Mouse (Mus musculus) C2C12 (cell line): Measurements from ENCODE around the gene Enah. TPM values are rescaled to one million over a fixed set of nuclear protein-coding genes. Genes with fewer than 3 reads are reported as not detected.

ENCODE experiments used
- H3K27me3 ChIP-seq: one replicate; pipeline ENCODE4 v1.6.1; 2011; ENCODE audit not compliant: control insufficient read depth, insufficient read depth, insufficient read length
- H3K36me3 ChIP-seq: one replicate; pipeline ENCODE4 v1.6.1; 2011; ENCODE audit not compliant: control insufficient read depth, insufficient read depth
- H3K4me3 ChIP-seq: one replicate; pipeline ENCODE4 v1.5.1; 2011; ENCODE audit warnings: mild to moderate bottlenecking, control low read depth; ENCODE audit not compliant: poor library complexity, insufficient read depth, severe bottlenecking
- H3K79me2 ChIP-seq: one replicate; pipeline ENCODE4 v1.6.1; 2011; ENCODE audit not compliant: control insufficient read depth, insufficient read depth
- H3K79me3 ChIP-seq: one replicate; pipeline ENCODE4 v1.6.1; 2011; ENCODE audit warnings: low read depth, control low read depth
- H3ac ChIP-seq: one replicate; pipeline ENCODE3; 2011; ENCODE audit warnings: low read depth; ENCODE audit not compliant: control insufficient read depth, insufficient read length
- CEBPB ChIP-seq: IDR thresholded peaks from one replicate; pipeline ENCODE4 v1.6.1; 2011; ENCODE audit warnings: low read depth, mild to moderate bottlenecking, control low read depth, moderate library complexity
- CTCF ChIP-seq: IDR thresholded peaks from one replicate; pipeline ENCODE4 v1.5.1; 2011; ENCODE audit not compliant: control insufficient read depth, insufficient read depth, insufficient read length
- FOSL1 ChIP-seq: IDR thresholded peaks from one replicate; pipeline ENCODE4 v1.8.0; 2011; ENCODE audit warnings: mild to moderate bottlenecking, low read length; ENCODE audit not compliant: poor library complexity, insufficient read depth, severe bottlenecking
- MAX ChIP-seq: IDR thresholded peaks from one replicate; pipeline ENCODE4 v1.6.1; 2011; ENCODE audit warnings: mild to moderate bottlenecking, control low read depth
- MYOD1 ChIP-seq: IDR thresholded peaks from one replicate; pipeline ENCODE4 v1.6.1; 2011; ENCODE audit warnings: low read depth; ENCODE audit not compliant: control insufficient read depth, insufficient read length
- MYOG ChIP-seq: IDR thresholded peaks from one replicate; pipeline ENCODE4 v1.6.1; 2011; ENCODE audit not compliant: control insufficient read depth, insufficient read length; ENCODE audit errors: extremely low read depth
- USF1 ChIP-seq: IDR thresholded peaks from one replicate; pipeline ENCODE4 v1.6.1; 2011; ENCODE audit warnings: low read depth, mild to moderate bottlenecking, control low read depth, moderate library complexity
- long read RNA-seq, 2 experiments: library from polyadenylated mRNA; unstranded; transcript quantifications; one replicate each; pipeline ENCODE4 v2.0.0; 2019 to 2020
- polyA plus RNA-seq: library from polyadenylated mRNA; unstranded; fragments of >200 nt; fragmentation: generic; extraction: Trizol; gene quantifications from one replicate; pipeline ENCODE4 v1.2.1, GENCODE M21; 2012; ENCODE audit warnings: missing spikeins

The Enah gene
- polyA plus RNA-seq, result 12.7 TPM
- long read RNA-seq, experiment 1, partial matches to known transcripts, result 1 of 6 reads
- long read RNA-seq, experiment 1, other reads (novel, unspliced or antisense), result 4 of 6 reads
- long read RNA-seq, experiment 2, partial matches to known transcripts, result 1 of 1 reads
- long read RNA-seq, experiment 2, other reads (novel, unspliced or antisense), result 0 of 1 reads

DNA sequence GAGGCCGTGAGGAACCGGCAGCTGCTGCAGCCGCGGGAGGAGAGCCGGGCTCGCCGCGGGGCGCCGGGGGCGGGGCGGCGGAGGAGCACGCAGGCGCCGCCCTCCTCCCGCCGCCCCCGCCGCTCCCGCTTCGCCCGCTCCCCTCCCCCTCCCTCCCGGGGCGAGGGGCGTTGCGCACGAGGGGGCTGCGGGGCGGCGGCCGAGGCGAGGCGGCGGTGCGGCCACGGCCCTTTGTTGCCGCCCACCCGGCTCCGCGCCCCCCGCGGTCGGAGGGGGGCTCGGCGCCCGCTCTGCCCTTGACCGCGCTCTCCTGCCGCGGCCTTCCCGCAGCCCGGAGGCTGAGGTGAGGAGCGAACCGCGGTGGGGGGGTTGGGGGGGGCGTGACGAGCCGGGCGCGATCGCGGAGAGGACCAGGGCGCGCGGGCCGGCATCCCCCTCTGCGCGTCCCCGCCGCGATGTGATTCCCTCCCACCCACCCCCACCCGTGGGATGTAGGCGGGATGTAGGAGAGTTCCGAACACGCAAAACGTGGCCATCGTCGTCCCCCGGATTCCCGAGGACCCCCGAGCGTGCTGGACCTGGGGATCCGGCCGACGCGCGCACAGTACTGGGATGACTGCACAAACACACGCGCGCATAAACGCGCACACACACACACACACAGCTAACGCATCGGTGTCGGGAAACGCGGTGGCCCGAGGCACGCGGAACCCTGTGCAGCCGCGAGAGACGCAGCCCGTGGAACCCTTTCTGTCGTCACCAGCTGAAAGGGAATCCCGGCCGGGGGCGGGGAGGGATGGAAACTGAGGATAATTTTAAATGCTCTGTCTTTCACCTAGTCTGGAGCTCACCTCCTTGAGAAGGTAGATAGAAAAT is at the start of gene Enah:
TSS of gene Enah (minus strand) at position 65 of the 876 bp plus-strand sequence.
- Histone ChIP-seq H3K4me3 (peak within 1 kb of the TSS; percentile 55), H3K36me3 (no peaks in the 10 kb centered on the region), H3ac (peak within 1 kb of the TSS; percentile 83), H3K79me2 (peaks cover 10% of the 10 kb centered on the region), H3K27me3 (no peaks in the 10 kb centered on the region), H3K79me3 (no peaks in the 10 kb centered on the region)
- TF ChIP-seq MYOD1 (no peak), CTCF (no peak), MAX (no peak), MYOG (no peak), USF1 (no peak), FOSL1 (no peak), CEBPB (no peak)

DNA sequence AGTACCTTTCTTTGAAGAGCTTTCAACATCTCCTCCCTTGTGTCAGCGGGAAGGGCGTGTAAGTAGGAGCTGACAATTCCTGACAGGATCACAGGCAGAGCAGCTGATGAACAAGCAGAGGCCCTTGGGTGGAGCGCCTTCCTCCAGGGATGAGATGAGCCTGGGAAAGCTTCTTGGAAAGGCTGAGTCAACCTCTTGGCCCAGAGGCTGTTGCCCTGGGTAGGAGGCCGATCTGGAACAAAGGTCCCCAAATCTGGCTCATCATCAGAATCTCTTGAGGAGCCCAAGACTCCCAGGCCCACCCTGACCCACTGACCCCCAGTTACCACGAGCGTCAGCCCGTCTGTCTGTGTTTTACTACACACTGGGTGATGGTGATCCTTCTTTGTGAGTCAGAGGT is 48.3 kb upstream of the Enah start:
- H3ac ChIP-seq, result no peak overlapping the region
- H3K4me3 ChIP-seq, result no peak overlapping the region
- no peaks in the 10 kb centered on the region for H3K79me2 ChIP-seq
- H3K27me3 ChIP-seq, result no peaks in the 10 kb centered on the region
- TF ChIP-seq CTCF, result no peak
- no peaks in the 10 kb centered on the region for H3K36me3 ChIP-seq
- H3K79me3 ChIP-seq, result no peaks in the 10 kb centered on the region

DNA sequence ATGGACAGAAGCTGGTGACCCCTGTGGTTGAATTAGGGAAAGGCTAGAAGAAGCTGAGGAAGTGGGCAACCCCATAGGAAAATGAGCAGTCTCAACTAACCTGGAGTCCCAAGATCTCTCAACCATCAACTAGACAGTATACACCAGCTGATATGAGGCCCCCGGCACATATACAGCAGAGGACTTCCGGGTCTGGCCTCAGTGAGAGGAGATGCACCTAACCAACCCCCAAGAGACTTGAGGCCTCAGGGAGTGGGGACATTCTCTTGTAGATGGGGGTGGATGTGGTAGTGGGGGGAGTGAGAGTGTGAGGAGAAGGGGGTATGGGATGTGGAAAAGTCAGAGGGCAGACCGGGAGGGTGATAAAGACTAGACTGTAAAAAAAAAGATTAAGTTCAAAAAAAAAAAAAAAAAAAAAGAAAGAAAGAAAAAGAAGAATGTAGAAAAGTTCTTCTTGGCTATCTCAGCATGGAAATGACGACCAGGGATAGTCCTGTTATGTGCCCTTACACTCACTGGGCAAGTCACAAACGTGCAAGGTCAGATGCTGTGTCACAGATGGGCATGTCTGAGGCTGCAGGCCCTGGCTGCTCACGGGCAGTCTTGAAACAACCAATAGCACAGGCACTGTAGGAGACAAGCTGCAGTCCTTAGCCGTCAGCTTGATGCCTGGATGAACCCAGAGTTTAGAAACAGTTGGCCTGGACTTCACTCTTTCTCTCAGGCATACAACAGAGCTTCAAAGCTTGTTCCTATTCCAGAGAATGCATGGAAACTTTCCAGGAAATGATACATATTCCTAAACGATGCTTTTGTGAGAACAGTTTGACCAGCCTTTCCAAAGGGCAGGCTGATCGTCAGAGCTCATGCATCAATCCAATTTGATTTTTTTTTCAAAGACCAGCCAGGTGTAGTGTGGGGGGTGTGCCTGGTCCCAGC is 47.0 kb upstream of the Enah start:
- H3K79me3 ChIP-seq, result no peaks in the 10 kb centered on the region
- H3K79me2 ChIP-seq, result no peaks in the 10 kb centered on the region
- TF ChIP-seq MYOD1, result no peak
- no peak for TF ChIP-seq FOSL1
- TF ChIP-seq CEBPB, result no peak
- no peak for TF ChIP-seq MAX
- TF ChIP-seq USF1, result no peak
- TF ChIP-seq MYOG, result no peak

DNA sequence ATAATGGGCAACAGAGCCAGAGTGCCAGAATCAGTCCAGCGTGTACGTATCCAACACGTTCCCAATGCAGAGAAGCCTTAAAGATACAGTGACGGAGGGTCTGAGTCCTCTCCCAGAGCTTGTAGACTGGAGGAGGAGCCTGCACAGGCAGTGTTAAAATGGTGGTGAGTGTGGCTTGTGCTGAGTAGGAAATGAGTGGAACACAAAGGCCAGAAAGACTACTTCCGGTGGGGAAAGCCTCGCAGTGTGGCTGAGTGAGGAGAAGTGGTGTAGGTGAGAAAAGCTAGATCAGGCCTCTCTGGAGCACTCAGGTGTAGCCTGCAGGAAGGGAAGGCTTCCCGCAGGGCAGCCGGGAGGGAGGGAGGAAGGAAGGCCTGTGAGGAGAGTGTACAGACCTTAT is 43.9 kb upstream of the Enah start:
- Histone ChIP-seq H3K36me3 (no peaks in the 10 kb centered on the region), H3ac (no peak overlapping the region), H3K79me2 (no peaks in the 10 kb centered on the region), H3K27me3 (no peaks in the 10 kb centered on the region), H3K79me3 (no peaks in the 10 kb centered on the region), H3K4me3 (no peak overlapping the region)
- TF ChIP-seq MYOG, result no peak
- TF ChIP-seq CEBPB, result no peak
- TF ChIP-seq USF1, result no peak
- TF ChIP-seq MYOD1, result no peak
- TF ChIP-seq FOSL1, result no peak
- TF ChIP-seq MAX, result no peak
- TF ChIP-seq CTCF, result no peak

More for the DNA sequence above, 47.0 kb upstream of the Enah start:
- no peak overlapping the region for H3K4me3 ChIP-seq
- H3ac ChIP-seq, result no peak overlapping the region
- no peaks in the 10 kb centered on the region for H3K27me3 ChIP-seq
- no peaks in the 10 kb centered on the region for H3K36me3 ChIP-seq

DNA sequence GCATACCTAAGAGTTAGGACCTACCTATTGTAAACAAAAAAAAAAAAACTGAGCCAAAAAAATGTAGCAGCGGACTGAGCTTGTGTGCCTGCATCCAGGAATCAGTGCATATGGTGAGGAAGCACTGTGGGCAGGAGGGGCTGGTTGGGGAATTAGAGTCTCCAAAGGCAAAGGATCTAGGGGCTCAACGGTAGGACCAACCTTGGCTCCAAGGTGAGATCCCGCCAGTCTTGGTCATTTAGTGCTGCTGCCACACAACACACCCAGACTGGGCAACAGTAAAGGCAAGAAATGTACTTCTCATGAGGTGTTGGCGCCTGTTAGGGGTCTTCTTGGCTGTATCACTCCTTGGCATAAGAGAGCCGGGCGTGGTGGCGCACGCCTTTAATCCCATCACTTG is 43.0 kb upstream of the Enah start:
- Histone ChIP-seq H3K79me3 (no peaks in the 10 kb centered on the region), H3K4me3 (no peak overlapping the region), H3K36me3 (no peaks in the 10 kb centered on the region), H3ac (no peak overlapping the region), H3K79me2 (no peaks in the 10 kb centered on the region), H3K27me3 (no peaks in the 10 kb centered on the region)
- TF ChIP-seq CEBPB (no peak), MYOD1 (no peak), MAX (no peak), USF1 (no peak), FOSL1 (no peak), MYOG (no peak), CTCF (no peak)
